Mouse (Mus musculus) ES-E14 (cell line): ENCODE data around the gene Nhsl1. TPM values are rescaled to one million over a fixed set of nuclear protein-coding genes. Genes with fewer than 3 reads are reported as not detected.
A peak's percentile ranks its signal among the peaks of the same experiment; 100 is the strongest.

Experiments
- DNase-seq: peaks from one replicate; pipeline ENCODE4 v3.0.0-alpha.2; 2013; ENCODE audit warnings: low read depth, low spot score
- H3K27ac ChIP-seq: 2 replicates; pipeline ENCODE4 v1.5.1; 2012; ENCODE audit warnings: low read depth, mild to moderate bottlenecking, low read length, moderate library complexity, mixed read lengths; ENCODE audit not compliant: poor library complexity, insufficient read depth, severe bottlenecking
- H3K36me3 ChIP-seq: 2 replicates; pipeline ENCODE4 v1.6.1; 2012; ENCODE audit warnings: mild to moderate bottlenecking, low read length, moderate library complexity, mixed read lengths; ENCODE audit not compliant: control insufficient read depth, poor library complexity, insufficient read depth, severe bottlenecking
- H3K4me1 ChIP-seq, 2 experiments: fragments of 150-350 bp in 1 of 2; sonication (generic) in 1 of 2; 2 replicates each; pipeline ENCODE4 v1.6.1; 2012; ENCODE audit warnings: low read length in 2 of 2, mild to moderate bottlenecking in 1 of 2, mixed read lengths in 1 of 2; ENCODE audit not compliant: control insufficient read depth in 2 of 2, insufficient read depth in 2 of 2, poor library complexity in 1 of 2
- H3K4me3 ChIP-seq, 2 experiments: fragments of 150-350 bp in 1 of 2; sonication (generic) in 1 of 2; 2 replicates each; pipeline ENCODE4 v1.5.1; 2012; ENCODE audit warnings: low read length in 2 of 2, low read depth in 1 of 2, mild to moderate bottlenecking in 1 of 2, mixed read lengths in 1 of 2; ENCODE audit not compliant: insufficient read depth in 1 of 2, poor library complexity in 1 of 2, severe bottlenecking in 1 of 2
- H3K9ac ChIP-seq: 2 replicates; pipeline ENCODE4 v1.6.1; 2012; ENCODE audit warnings: low read depth, mild to moderate bottlenecking, low read length, mixed read lengths; ENCODE audit not compliant: poor library complexity, insufficient read depth, severe bottlenecking
- H3K9me3 ChIP-seq: fragments of 150-350 bp; sonication (generic); 2 replicates; pipeline ENCODE4 v1.6.1; 2012; ENCODE audit warnings: low read depth, mild to moderate bottlenecking, low read length; ENCODE audit not compliant: control insufficient read depth, insufficient read depth
- CHD2 ChIP-seq: IDR thresholded peaks from 2 replicates; pipeline ENCODE4 v1.6.1; 2014; ENCODE audit warnings: mild to moderate bottlenecking, low read depth, low read length, inconsistent platforms
- HCFC1 ChIP-seq: IDR thresholded peaks from 2 replicates; pipeline ENCODE4 v1.6.1; 2012; ENCODE audit warnings: low read length, inconsistent platforms, borderline replicate concordance; ENCODE audit not compliant: insufficient read depth
- MAFK ChIP-seq: IDR thresholded peaks from 2 replicates; pipeline ENCODE4 v1.6.1; 2014; ENCODE audit warnings: mild to moderate bottlenecking, low read depth, low read length, inconsistent platforms; ENCODE audit not compliant: insufficient read depth
- ZC3H11A ChIP-seq: IDR thresholded peaks from 2 replicates; pipeline ENCODE4 v1.6.1; 2012; ENCODE audit warnings: low read depth, mild to moderate bottlenecking, inconsistent platforms, low read length, borderline replicate concordance
- ZNF384 ChIP-seq: IDR thresholded peaks from 2 replicates; pipeline ENCODE4 v1.6.1; 2012; ENCODE audit warnings: low read depth, low read length, inconsistent platforms
- in situ Hi-C, 2 experiments: fragments of 600-800 bp; cut with MboI; formaldehyde crosslinking; loops; one replicate each; pipeline ENCODE4 v1.15.1; 2025; ENCODE audit warnings: low sequenced_read_pairs in 2 of 2, inconsistent platforms in 1 of 2; ENCODE audit not compliant: unreplicated experiment in 2 of 2
- total RNA-seq: library from RNA; depleted of rRNA; stranded (reverse); fragments of 300-350 nt; gene quantifications from 2 replicates; pipeline ENCODE4 v1.2.3, GENCODE M21; 2012

Nhsl1 gene
- total RNA-seq, 1 experiment: 7.7 TPM

- Histone ChIP-seq H3K9me3 (no peaks in the 10 kb centered on the region), H3K9ac (no peak overlapping the region), H3K36me3 (no peaks in the 10 kb centered on the region), H3K4me3 (peak overlapping the region; percentile 12 to 14; a peak in 1 of 4 replicates), H3K27ac (no peak overlapping the region; the same call in 1 of the 2 replicates), H3K4me1 (peaks cover 0 to 2% of the 10 kb centered on the region in 2 experiments; a peak in 1 of 4 replicates)
- in situ Hi-C loops: no loop called here
- TF ChIP-seq CHD2 (peak; percentile 19; the same call in 1 of the 2 replicates), MAFK (no peak)
- DNase-seq: peak; percentile 75
Measured at GRCm38 (mm10) chr10:18469279-18470135, 150.7 kb downstream of the Nhsl1 start.

DNA sequence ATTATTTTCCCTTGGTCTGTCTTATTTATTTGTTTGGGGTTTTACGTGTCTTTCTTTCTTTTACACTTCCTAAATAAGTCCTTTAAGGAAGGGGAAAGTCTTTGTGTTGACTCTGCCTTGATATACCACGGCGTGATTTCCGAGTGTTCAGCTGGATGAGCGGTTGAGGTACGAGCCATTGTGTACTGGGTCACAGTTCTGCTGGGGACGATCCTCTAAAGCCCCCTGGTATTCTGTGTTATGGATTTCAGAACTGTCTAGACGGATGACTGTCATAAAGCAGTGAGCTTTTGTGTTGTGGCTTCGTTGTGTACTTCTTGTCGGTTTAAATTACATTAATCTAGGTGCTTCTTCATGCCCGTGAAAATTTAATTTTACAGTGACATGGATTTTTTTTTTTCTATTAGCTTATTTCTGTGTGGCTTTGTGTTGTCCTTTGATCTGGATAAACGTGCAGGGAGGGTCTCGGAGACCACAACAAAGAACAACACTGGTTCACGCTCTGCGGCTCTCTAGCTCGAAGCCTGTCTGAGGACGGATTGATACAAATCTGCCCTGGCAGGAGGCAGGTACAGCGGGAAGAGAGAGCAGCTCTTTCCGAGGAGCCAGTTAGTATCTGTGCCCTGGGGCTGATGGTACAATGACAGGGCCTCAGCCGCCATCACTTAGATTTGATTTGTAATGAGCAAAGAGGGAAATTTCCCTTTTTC, 151.7 kb downstream of the Nhsl1 start:
- Histone ChIP-seq H3K27ac (no peak overlapping the region), H3K36me3 (no peaks in the 10 kb centered on the region), H3K9me3 (no peaks in the 10 kb centered on the region), H3K9ac (no peak overlapping the region), H3K4me1 (peaks cover 0 to 2% of the 10 kb centered on the region in 2 experiments; a peak in 1 of 4 replicates), H3K4me3 (no peak overlapping the region)
- DNase-seq: no peak
- in situ Hi-C loops: no loop called here
- no peak for TF ChIP-seq CHD2
- no peak for TF ChIP-seq HCFC1
- TF ChIP-seq MAFK: no peak
- TF ChIP-seq ZNF384: no peak
- TF ChIP-seq ZC3H11A: no peak

GRCm38 (mm10) chr10:18471648-18472047, 152.9 kb downstream of the Nhsl1 start:
- no peaks in the 10 kb centered on the region for H3K36me3 ChIP-seq

GRCm38 (mm10) chr10:18475126-18475525, 156.3 kb downstream of the Nhsl1 start:
- H3K4me3 ChIP-seq: no peak overlapping the region
- H3K36me3 ChIP-seq: no peaks in the 10 kb centered on the region
- peaks cover 2 to 5% of the 10 kb centered on the region in 2 experiments; a peak in 2 of 4 replicates for H3K4me1 ChIP-seq
- in situ Hi-C loops: no loop called here
- H3K27ac ChIP-seq: no peak overlapping the region
- H3K9me3 ChIP-seq: no peaks in the 10 kb centered on the region
- no peak overlapping the region; the same call in 1 of the 2 replicates for H3K9ac ChIP-seq
- DNase-seq: no peak
- TF ChIP-seq MAFK (no peak), CHD2 (no peak), HCFC1 (no peak), ZNF384 (no peak), ZC3H11A (no peak)

More at GRCm38 (mm10) chr10:18471648-18472047, 152.9 kb downstream of the Nhsl1 start:
- Histone ChIP-seq H3K27ac (no peak overlapping the region), H3K4me3 (no peak overlapping the region), H3K9ac (no peak overlapping the region), H3K9me3 (no peaks in the 10 kb centered on the region), H3K4me1 (peaks cover 0 to 2% of the 10 kb centered on the region in 2 experiments; a peak in 1 of 4 replicates)
- no peak for TF ChIP-seq MAFK
- TF ChIP-seq HCFC1: no peak
- no peak for TF ChIP-seq ZNF384
- in situ Hi-C loops: no loop called here
- no peak for DNase-seq
